Mouse (Mus musculus) MEL (cell line): ENCODE measurements at regions not wholly inside any gene's neighbourhood (a gene's known extent, or its start where the extent isn't known, plus 50 kb on each side); places are given as distances from the start of the nearest gene placed in this dataset.

Experiments
- CHD2 ChIP-seq: IDR thresholded peaks from 2 replicates; pipeline ENCODE4 v1.6.1; 2011; ENCODE audit warnings: low read length, improper control_type of control experiment
- CTCF ChIP-seq, 3 experiments: IDR thresholded peaks in 2 of 3; conservative IDR thresholded peaks in 1 of 3; 2 replicates each; pipeline ENCODE4 v1.5.1; 2011 to 2012; ENCODE audit warnings: low read length in 3 of 3, low read depth in 2 of 3, mild to moderate bottlenecking in 2 of 3, improper control_type of control experiment in 1 of 3, inconsistent platforms in 1 of 3, mixed read lengths in 1 of 3, moderate library complexity in 1 of 3; ENCODE audit not compliant: control insufficient read depth in 1 of 3, insufficient read depth in 1 of 3, poor library complexity in 1 of 3, severe bottlenecking in 1 of 3
- EP300 ChIP-seq, 2 experiments: IDR thresholded peaks; 2 replicates each; pipeline ENCODE4 v1.6.1; 2011; ENCODE audit warnings: improper control_type of control experiment in 2 of 2, low read length in 2 of 2, low read depth in 1 of 2, mild to moderate bottlenecking in 1 of 2
- HCFC1 ChIP-seq: IDR thresholded peaks from 2 replicates; pipeline ENCODE4 v1.6.1; 2012; ENCODE audit warnings: low read depth, mild to moderate bottlenecking, inconsistent platforms, low read length, improper control_type of control experiment, moderate library complexity
- MAFK ChIP-seq: IDR thresholded peaks from 2 replicates; pipeline ENCODE4 v1.6.1; 2011; ENCODE audit warnings: low read depth, mild to moderate bottlenecking, low read length, improper control_type of control experiment, borderline replicate concordance
- POLR2A ChIP-seq, 2 experiments: IDR thresholded peaks; 2 replicates each; pipeline ENCODE4 v1.6.1; 2011 to 2012; ENCODE audit warnings: low read length in 2 of 2, mild to moderate bottlenecking in 2 of 2, control low read depth in 1 of 2, improper control_type of control experiment in 1 of 2, low read depth in 1 of 2, moderate library complexity in 1 of 2; ENCODE audit not compliant: control insufficient read depth in 1 of 2, insufficient read depth in 1 of 2, poor library complexity in 1 of 2
- SIN3A ChIP-seq: IDR thresholded peaks from 2 replicates; pipeline ENCODE4 v1.6.1; 2012; ENCODE audit warnings: low read length, improper control_type of control experiment, inconsistent platforms
- SMC3 ChIP-seq: IDR thresholded peaks from 2 replicates; pipeline ENCODE4 v1.6.1; 2011; ENCODE audit warnings: low read depth, low read length, improper control_type of control experiment
- UBTF ChIP-seq: IDR thresholded peaks from 2 replicates; pipeline ENCODE4 v1.6.1; 2012; ENCODE audit warnings: low read depth, mild to moderate bottlenecking, inconsistent platforms, low read length, improper control_type of control experiment, moderate library complexity, borderline replicate concordance; ENCODE audit not compliant: insufficient read depth
- ZNF384 ChIP-seq: IDR thresholded peaks from 2 replicates; pipeline ENCODE4 v1.6.1; 2012; ENCODE audit warnings: low read depth, mild to moderate bottlenecking, inconsistent platforms, low read length, improper control_type of control experiment

DNA sequence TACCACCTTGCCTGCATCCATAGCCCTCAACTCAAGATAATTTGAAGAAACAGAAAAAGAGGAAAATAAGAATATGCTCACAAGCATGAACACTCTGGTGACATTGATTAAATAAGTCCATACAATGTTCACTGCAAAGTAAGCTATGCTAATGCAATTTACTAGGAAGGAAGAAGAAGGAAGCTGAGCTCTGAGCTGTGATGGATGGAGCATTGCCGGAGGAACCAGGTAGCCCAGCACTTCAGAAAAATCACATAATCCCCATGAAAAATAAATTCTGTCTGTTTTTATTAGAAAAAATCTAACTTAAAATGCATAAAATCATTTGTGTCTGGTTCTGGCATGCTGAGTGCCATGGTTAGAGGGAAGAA, 105.4 kb upstream of the Adgrl4 start:
- no peak for TF ChIP-seq HCFC1
- TF ChIP-seq CTCF (IDR thresholded peaks at IDR 0.05 in 2 of 3, conservative IDR thresholded peaks at IDR 0.05 in 1 of 3; ENCODE audit: control insufficient read depth in 1 of 3, insufficient read depth in 1 of 3, low read depth in 2 of 3, low read length in 3 of 3, poor library complexity in 1 of 3, severe bottlenecking in 1 of 3) = no peak
- no peak for TF ChIP-seq ZNF384
- no peak for TF ChIP-seq UBTF
- TF ChIP-seq SIN3A = no peak
- no peak for TF ChIP-seq CHD2
- TF ChIP-seq POLR2A (IDR thresholded peaks at IDR 0.05; ENCODE audit: control insufficient read depth in 1 of 2, insufficient read depth in 1 of 2, low read depth in 1 of 2, low read length in 2 of 2, poor library complexity in 1 of 2) = no peak
- no peak for TF ChIP-seq MAFK
- no peak for TF ChIP-seq SMC3
- no peak for TF ChIP-seq EP300 (IDR thresholded peaks at IDR 0.05; ENCODE audit: low read depth in 1 of 2, low read length in 2 of 2)
